Mouse (Mus musculus): ENCODE data around the gene Slc15a3.

DNA sequence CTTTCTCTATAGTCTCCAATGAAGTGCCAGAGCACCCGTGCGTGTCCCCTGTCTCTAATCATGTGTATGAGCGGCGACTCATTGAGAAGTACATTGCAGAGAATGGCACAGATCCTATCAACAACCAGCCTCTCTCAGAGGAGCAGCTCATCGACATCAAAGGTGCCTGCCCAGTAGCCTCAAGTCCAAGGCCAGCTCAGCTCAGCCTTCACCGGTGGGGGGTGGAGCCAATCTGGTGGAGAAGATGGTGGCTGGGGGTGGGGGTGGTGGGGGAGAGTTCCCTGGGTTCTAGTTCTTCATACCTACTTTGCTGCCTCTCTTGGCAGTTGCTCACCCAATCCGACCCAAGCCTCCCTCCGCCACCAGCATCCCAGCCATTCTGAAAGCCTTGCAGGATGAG lies 58.0 kb downstream of the Slc15a3 start:
- no peak for TF ChIP-seq CTCF (IDR thresholded peaks at IDR 0.05; ENCODE audit: insufficient read depth, low read length)
- TF ChIP-seq POLR2A (IDR thresholded peaks at IDR 0.05; ENCODE audit: borderline replicate concordance, extremely low read depth, low read depth, low read length): no peak
